Mouse (Mus musculus) myocyte (in vitro differentiated cells): ENCODE measurements around the gene Tacr1. TPM values are rescaled to one million over a fixed set of nuclear protein-coding genes. Genes with fewer than 3 reads are reported as not detected.
"Not testable (repeated sequence)": the region's sequence is repeated elsewhere in the genome, so short reads cannot be mapped to it uniquely, and the experiment has no call there.

ENCODE experiments used
- H3K27me3 ChIP-seq: one replicate; pipeline ENCODE4 v1.6.1; 2011; ENCODE audit not compliant: control insufficient read depth, insufficient read depth, insufficient read length
- H3K36me3 ChIP-seq: one replicate; pipeline ENCODE4 v1.6.1; 2011; ENCODE audit not compliant: control insufficient read depth, insufficient read depth
- H3K4me2 ChIP-seq: one replicate; pipeline ENCODE4 v1.6.1; 2011; ENCODE audit warnings: low read depth, control low read depth
- H3K4me3 ChIP-seq: one replicate; pipeline ENCODE4 v1.5.1; 2011; ENCODE audit warnings: mild to moderate bottlenecking, control low read depth, moderate library complexity
- H3K79me2 ChIP-seq: one replicate; pipeline ENCODE4 v1.6.1; 2011; ENCODE audit not compliant: control insufficient read depth, insufficient read depth
- H3ac ChIP-seq: one replicate; pipeline ENCODE4 v1.6.1; 2011; ENCODE audit not compliant: control insufficient read depth, insufficient read length
- CEBPB ChIP-seq: IDR thresholded peaks from 2 replicates; pipeline ENCODE4 v1.6.1; 2011; ENCODE audit warnings: mild to moderate bottlenecking, moderate library complexity; ENCODE audit not compliant: poor library complexity, insufficient read depth, severe bottlenecking
- E2F4 ChIP-seq: IDR thresholded peaks from one replicate; pipeline ENCODE4 v1.6.1; 2011; ENCODE audit warnings: mild to moderate bottlenecking, control low read depth, moderate library complexity; ENCODE audit not compliant: insufficient read depth
- MAX ChIP-seq: IDR thresholded peaks from one replicate; pipeline ENCODE4 v1.6.1; 2011; ENCODE audit warnings: low read depth, mild to moderate bottlenecking, control low read depth
- MYOD1 ChIP-seq, 3 experiments: IDR thresholded peaks; one replicate each; pipeline ENCODE4 v1.6.1; 2011; ENCODE audit warnings: control low read depth in 2 of 3, low read depth in 2 of 3, mild to moderate bottlenecking in 2 of 3, moderate library complexity in 1 of 3; ENCODE audit not compliant: insufficient read length in 2 of 3, control insufficient read depth in 1 of 3
- MYOG ChIP-seq, 3 experiments: IDR thresholded peaks; one replicate each; pipeline ENCODE4 v1.6.1; 2011; ENCODE audit warnings: control low read depth in 2 of 3, low read depth in 2 of 3, mild to moderate bottlenecking in 2 of 3; ENCODE audit not compliant: insufficient read length in 2 of 3, control insufficient read depth in 1 of 3, insufficient read depth in 1 of 3
- POLR2A ChIP-seq: IDR thresholded peaks from one replicate; pipeline ENCODE4 v1.6.1; 2011; ENCODE audit warnings: low read depth, mild to moderate bottlenecking, control low read depth, moderate library complexity; ENCODE audit not compliant: insufficient read length
- POLR2AphosphoS2 ChIP-seq: IDR thresholded peaks from one replicate; pipeline ENCODE4 v1.6.1; 2011; ENCODE audit warnings: low read depth, control low read depth; ENCODE audit not compliant: insufficient read length
- REST ChIP-seq: IDR thresholded peaks from one replicate; pipeline ENCODE4 v1.6.1; 2011; ENCODE audit warnings: mild to moderate bottlenecking, control low read depth, moderate library complexity; ENCODE audit not compliant: insufficient read depth, insufficient read length
- SRF ChIP-seq: IDR thresholded peaks from one replicate; pipeline ENCODE4 v1.6.1; 2011; ENCODE audit warnings: low read depth; ENCODE audit not compliant: control insufficient read depth, insufficient read length
- TCF12 ChIP-seq: IDR thresholded peaks from one replicate; pipeline ENCODE4 v1.6.1; 2011; ENCODE audit warnings: mild to moderate bottlenecking, control low read depth; ENCODE audit not compliant: poor library complexity, insufficient read depth, severe bottlenecking
- TCF3 ChIP-seq: IDR thresholded peaks from one replicate; pipeline ENCODE4 v1.6.1; 2011; ENCODE audit warnings: low read depth, control low read depth; ENCODE audit not compliant: insufficient read length
- USF1 ChIP-seq: IDR thresholded peaks from one replicate; pipeline ENCODE4 v1.6.1; 2011; ENCODE audit warnings: low read depth, mild to moderate bottlenecking, control low read depth, moderate library complexity
- polyA plus RNA-seq: library from polyadenylated mRNA; unstranded; fragments of >200 nt; fragmentation: generic; extraction: Trizol; gene quantifications from one replicate; pipeline ENCODE4 v1.2.1, GENCODE M21; 2012; ENCODE audit warnings: missing spikeins

Gene Tacr1
- polyA plus RNA-seq, 1 experiment = not detected

GRCm38 (mm10) chr6:82418367-82418766 lies 16.2 kb downstream of the Tacr1 start:
- H3K27me3 ChIP-seq = no peaks in the 10 kb centered on the region
- no peak overlapping the region for H3K4me2 ChIP-seq
- no peak overlapping the region for H3ac ChIP-seq
- H3K4me3 ChIP-seq = no peak overlapping the region
- no peaks in the 10 kb centered on the region for H3K36me3 ChIP-seq
- TF ChIP-seq REST = no peak
- no peak for TF ChIP-seq MYOG (IDR thresholded peaks at IDR 0.05; ENCODE audit: control insufficient read depth in 1 of 3, insufficient read depth in 1 of 3, insufficient read length in 2 of 3, low read depth in 2 of 3)
- no peak for TF ChIP-seq USF1
- TF ChIP-seq POLR2A = no peak
- no peaks in the 10 kb centered on the region for H3K79me2 ChIP-seq

- H3ac ChIP-seq = no peak overlapping the region
- H3K79me2 ChIP-seq = no peaks in the 10 kb centered on the region
- H3K36me3 ChIP-seq = no peaks in the 10 kb centered on the region
- no peak overlapping the region for H3K4me3 ChIP-seq
- no peak overlapping the region for H3K4me2 ChIP-seq
- TF ChIP-seq REST = no peak
- no peak for TF ChIP-seq MYOG (IDR thresholded peaks at IDR 0.05; ENCODE audit: control insufficient read depth in 1 of 3, insufficient read depth in 1 of 3, insufficient read length in 2 of 3, low read depth in 2 of 3)
- TF ChIP-seq TCF3 = no peak
- TF ChIP-seq USF1 = no peak
- TF ChIP-seq POLR2AphosphoS2 = no peak
- TF ChIP-seq MYOD1 (IDR thresholded peaks at IDR 0.05; ENCODE audit: control insufficient read depth in 1 of 3, insufficient read length in 2 of 3, low read depth in 2 of 3) = no peak
- TF ChIP-seq MAX = no peak
- H3K27me3 ChIP-seq = no peaks in the 10 kb centered on the region
Measured at GRCm38 (mm10) chr6:82420222-82420621, 18.1 kb downstream of the Tacr1 start.

GRCm38 (mm10) chr6:82428890-82429289 lies 26.8 kb downstream of the Tacr1 start:
- no peaks in the 10 kb centered on the region for H3K36me3 ChIP-seq
- H3K4me3 ChIP-seq = no peak overlapping the region
- H3ac ChIP-seq = no peak overlapping the region
- H3K79me2 ChIP-seq = no peaks in the 10 kb centered on the region
- H3K27me3 ChIP-seq = no peaks in the 10 kb centered on the region
- TF ChIP-seq MYOG (IDR thresholded peaks at IDR 0.05; ENCODE audit: control insufficient read depth in 1 of 3, insufficient read depth in 1 of 3, insufficient read length in 2 of 3, low read depth in 2 of 3) = no peak
- no peak for TF ChIP-seq CEBPB
- no peak for TF ChIP-seq MYOD1 (IDR thresholded peaks at IDR 0.05; ENCODE audit: control insufficient read depth in 1 of 3, insufficient read length in 2 of 3, low read depth in 2 of 3)
- no peak for TF ChIP-seq REST
- TF ChIP-seq POLR2AphosphoS2 = no peak
- no peak for TF ChIP-seq SRF
- TF ChIP-seq TCF12 = no peak
- no peak for TF ChIP-seq E2F4
- no peak for TF ChIP-seq POLR2A
- no peak for TF ChIP-seq USF1
- no peak for TF ChIP-seq TCF3
- H3K4me2 ChIP-seq = no peak overlapping the region

GRCm38 (mm10) chr6:82429766-82430165 lies 27.6 kb downstream of the Tacr1 start:
- H3K4me3 ChIP-seq = no peak overlapping the region
- no peaks in the 10 kb centered on the region for H3K36me3 ChIP-seq
- H3K79me2 ChIP-seq = no peaks in the 10 kb centered on the region
- H3K27me3 ChIP-seq = no peaks in the 10 kb centered on the region
- H3K4me2 ChIP-seq = no peak overlapping the region
- TF ChIP-seq MYOD1 (IDR thresholded peaks at IDR 0.05; ENCODE audit: control insufficient read depth in 1 of 3, insufficient read length in 2 of 3, low read depth in 2 of 3) = no peak
- no peak overlapping the region for H3ac ChIP-seq

GRCm38 (mm10) chr6:82437174-82437573 lies 35.0 kb downstream of the Tacr1 start:
- no peaks in the 10 kb centered on the region for H3K27me3 ChIP-seq
- H3K79me2 ChIP-seq = no peaks in the 10 kb centered on the region
- no peak overlapping the region for H3K4me3 ChIP-seq
- no peak overlapping the region for H3ac ChIP-seq
- H3K36me3 ChIP-seq = no peaks in the 10 kb centered on the region
- TF ChIP-seq CEBPB (no peak), TCF3 (no peak), POLR2A (no peak)
- no peak overlapping the region for H3K4me2 ChIP-seq

GRCm38 (mm10) chr6:82452206-82453095 lies 50.3 kb downstream of the Tacr1 start:
- H3K4me3 ChIP-seq, H3K27me3 ChIP-seq, H3K36me3 ChIP-seq, H3ac ChIP-seq, H3K4me2 ChIP-seq, H3K79me2 ChIP-seq: not testable (repeated sequence)
